Mouse (Mus musculus) 3T3-L1 (cell line): ENCODE data around the gene Igfbp3.

Experiments used
- DNase-seq: peaks from one replicate; pipeline ENCODE4 v3.0.0-alpha.2; 2015; ENCODE audit warnings: low read depth, low spot score

Gene Igfbp3

DNA sequence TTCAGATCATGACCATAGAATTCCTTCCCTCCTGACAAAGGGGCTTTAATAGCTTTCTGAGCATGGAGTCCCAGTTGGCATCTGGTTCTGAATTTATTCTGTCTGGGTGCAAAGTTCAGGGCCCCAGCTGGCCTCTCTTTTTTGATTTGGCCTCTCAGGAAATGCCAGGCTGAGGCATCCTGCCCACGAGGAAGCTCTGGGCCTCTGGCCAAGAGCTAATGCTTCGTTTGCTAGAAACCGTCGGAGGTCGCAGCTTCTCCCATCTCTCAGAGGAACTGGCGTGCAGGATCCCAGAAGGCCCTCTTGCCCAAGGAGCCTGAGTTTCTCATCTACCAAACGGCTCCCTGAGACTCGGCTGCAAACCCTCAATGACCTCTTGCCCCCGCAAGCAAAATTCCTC, 2.5 kb downstream of the Igfbp3 start:
- DNase-seq, result peak; percentile 33

- DNase-seq, result peak; percentile 81
These were observed 3.4 kb downstream of the Igfbp3 start for GRCm38 (mm10) chr11:7210343-7210742.

GRCm38 (mm10) chr11:7203846-7204245, 9.9 kb downstream of the Igfbp3 start:
- no peak for DNase-seq

GRCm38 (mm10) chr11:7202206-7202605, 11.5 kb downstream of the Igfbp3 start:
- no peak for DNase-seq

GRCm38 (mm10) chr11:7200393-7200783, 13.3 kb downstream of the Igfbp3 start:
- no peak for DNase-seq

DNA sequence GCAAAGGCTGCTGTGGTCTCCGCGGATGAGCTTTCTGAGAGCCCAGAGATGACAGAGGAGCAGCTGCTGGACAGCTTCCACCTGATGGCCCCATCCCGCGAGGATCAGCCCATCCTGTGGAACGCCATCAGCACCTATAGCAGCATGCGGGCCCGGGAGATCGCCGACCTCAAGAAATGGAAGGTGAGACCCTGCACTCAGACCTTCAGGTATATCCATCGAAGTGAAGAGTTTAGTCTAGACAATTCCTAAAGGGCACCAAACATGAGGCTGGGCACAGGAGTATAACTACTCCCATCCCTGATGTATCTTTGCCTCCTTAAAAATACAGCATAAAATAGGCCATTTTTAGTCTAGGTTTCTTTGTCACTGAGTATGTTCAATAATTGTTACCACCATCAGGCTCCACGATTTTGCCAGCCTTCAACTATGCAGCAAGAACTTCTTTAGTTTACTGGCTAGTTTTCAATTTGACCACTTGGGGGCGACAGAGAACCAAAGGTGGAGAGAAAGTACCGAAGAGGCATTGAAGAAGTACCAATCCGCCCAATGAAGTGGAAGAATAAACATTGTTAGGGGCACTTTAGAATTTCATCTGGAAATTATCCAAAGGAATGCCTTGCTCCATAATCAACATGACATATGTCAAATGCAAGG, 13.9 kb downstream of the Igfbp3 start:
- peak; percentile 85 for DNase-seq

DNA sequence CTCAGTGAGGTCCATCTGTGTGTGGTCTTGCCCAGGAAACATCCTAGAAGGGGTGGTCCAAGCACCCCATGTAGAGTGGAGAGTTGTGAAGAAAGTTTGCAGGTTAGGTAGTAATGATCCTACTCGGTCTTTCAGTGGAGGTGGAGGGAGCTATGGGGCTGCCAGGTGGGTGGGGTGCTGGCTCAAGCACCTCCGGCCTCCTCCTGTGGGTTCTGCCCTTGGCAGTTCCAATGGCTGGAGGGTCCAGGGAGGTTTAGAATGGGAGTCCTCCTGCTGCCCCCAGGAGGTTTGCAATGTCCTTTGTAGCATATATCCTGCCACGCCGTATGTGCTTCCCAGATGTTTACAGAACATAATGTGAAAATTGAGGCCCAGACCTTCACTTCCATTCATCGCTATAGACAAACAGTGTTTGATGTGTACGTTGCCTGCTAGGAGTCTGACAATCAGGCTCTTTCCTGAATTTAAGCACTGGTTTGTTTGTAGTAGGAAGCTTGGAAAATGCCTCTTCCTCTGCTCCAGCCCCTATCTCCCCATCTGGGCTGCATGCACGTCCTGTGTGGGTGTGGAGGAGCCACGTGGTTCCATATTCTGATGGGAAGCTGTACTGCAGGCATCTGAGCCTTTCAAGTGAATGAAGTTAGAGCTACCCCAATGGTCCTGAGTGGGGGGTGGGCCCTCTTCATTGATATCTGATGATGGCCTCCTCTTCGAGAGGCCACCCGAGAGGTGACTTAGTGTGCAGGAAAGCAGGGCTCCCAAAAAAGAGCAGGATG, 15.1 kb downstream of the Igfbp3 start:
- DNase-seq, result no peak

DNA sequence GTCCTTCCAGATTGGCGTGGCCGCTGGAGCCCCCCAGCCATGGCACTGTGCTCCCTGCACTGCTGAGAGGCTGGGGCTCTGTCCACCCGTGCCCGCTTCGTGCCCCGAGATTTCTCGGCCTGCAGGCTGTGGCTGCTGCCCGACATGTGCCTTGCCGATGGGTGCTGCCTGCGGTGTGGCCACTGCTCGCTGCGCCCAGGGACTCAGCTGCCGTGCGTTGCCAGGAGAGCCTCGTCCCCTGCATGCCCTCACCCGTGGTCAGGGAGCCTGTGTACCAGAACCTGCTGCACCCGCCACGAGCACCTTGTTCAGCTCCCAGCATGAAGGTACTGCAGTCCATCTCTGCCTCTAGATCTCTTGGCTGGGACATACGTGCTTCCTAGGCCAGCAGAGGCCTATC, 15.7 kb downstream of the Igfbp3 start:
- DNase-seq, result no peak

- no peak for DNase-seq
These were observed 16.2 kb downstream of the Igfbp3 start, which contains the start of gene Igfbp1 for GRCm38 (mm10) chr11:7197491-7197941. Gene Igfbp1, plus strand, starts transcription at chr11:7197782.

- peak; percentile 29 for DNase-seq
These were observed 18.4 kb downstream of the Igfbp3 start for GRCm38 (mm10) chr11:7195312-7195685.

- DNase-seq, result peak; percentile 12
These were observed 19.1 kb downstream of the Igfbp3 start for GRCm38 (mm10) chr11:7194432-7195311.

- DNase-seq, result no peak
These were observed 20.6 kb downstream of the Igfbp3 start for GRCm38 (mm10) chr11:7193134-7193533.

DNA sequence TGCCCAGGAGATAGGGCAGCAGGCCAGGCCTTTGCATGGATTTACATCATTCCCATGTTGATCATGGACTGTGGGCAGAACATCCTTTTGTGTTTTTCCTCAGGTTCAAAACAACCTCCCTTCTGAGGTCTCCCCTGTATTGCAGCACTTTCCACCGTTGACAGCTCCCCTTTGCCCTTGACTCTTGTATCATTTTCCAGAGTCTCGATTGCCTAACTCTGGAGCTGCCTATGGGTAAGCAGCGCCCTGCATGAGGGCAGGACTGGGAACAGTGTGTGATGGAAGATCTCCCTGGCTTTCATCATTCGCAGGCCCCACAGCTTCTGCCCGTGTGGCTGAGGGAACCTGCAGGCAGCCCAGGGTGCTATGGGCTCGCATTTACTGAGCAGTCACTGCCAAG, 21.0 kb downstream of the Igfbp3 start:
- no peak for DNase-seq

DNA sequence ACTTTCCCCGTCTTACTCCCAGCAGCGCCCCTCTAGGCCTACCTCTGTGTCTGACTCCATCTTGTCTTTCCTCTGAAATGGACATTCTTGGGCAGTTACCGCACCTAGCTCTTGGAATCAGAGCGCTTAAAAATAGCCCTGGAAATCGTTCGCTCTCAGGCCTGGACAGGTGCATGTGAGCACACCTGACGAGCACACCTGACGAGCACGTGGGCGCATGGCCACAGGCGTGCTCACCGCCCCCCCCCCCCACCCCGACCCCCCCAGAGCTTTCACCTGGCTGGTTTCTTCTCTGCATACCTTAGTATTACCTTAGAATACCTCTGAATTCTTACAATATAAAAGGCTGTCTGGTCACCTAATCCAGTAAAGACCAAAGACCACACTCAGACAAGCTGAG, 25.3 kb downstream of the Igfbp3 start, which contains the start of gene Gm11985:
TSS of gene Gm11985 (minus strand) at position 101 of the 400 bp plus-strand sequence.
- no peak for DNase-seq

- DNase-seq, result no peak
These were observed 26.3 kb downstream of the Igfbp3 start for GRCm38 (mm10) chr11:7187472-7187871.

GRCm38 (mm10) chr11:7184420-7184819, 29.3 kb downstream of the Igfbp3 start:
- no peak for DNase-seq

DNA sequence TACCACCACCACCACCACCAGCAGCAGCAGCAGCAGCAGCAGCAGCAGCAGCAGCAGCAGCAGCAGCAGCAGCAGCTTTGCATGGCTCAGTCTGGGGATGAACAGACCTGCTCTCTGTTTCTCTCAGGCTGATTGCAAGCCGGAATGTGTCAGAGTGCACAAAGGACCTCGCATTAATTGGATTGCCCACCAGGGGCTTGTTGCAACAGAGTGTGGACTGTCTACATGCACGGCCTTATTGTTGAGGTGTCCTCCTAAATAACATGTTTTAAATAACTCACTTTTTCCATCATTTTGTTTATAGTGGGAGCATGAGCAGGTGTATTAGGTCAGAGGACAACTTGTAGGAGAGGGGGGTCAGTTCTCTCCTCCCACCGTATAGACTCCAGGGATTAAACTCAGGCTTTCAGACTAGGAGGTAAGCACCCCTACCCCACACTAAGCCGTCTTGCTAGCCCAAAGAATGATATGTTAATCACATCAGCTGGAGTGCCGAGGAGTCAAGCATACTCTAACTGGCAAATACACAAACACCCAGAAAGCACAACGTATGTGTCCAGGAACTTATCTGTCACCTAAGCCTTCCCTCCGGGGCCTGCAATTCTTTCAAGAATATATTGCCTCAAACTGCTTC, 31.2 kb downstream of the Igfbp3 start:
- DNase-seq, result no peak

DNA sequence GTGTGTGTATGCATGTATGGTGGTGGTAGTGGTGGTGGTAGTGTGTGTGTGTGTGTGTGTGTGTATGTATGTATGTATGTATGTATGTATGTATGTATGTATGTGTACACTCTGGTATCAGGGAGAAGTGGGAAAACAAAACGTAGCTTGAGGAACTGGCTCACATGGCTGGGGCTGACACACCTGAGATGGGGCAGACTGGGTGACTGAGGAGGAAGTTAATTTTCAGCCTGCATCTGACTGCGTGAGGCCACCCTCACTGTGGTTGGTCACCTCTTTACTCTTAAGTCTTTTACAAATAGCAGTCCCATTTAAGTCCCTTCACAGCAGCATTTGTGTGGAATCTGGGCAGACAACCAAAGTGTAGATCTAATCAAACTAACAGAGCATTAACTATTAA, 34.4 kb downstream of the Igfbp3 start:
- no peak for DNase-seq

DNA sequence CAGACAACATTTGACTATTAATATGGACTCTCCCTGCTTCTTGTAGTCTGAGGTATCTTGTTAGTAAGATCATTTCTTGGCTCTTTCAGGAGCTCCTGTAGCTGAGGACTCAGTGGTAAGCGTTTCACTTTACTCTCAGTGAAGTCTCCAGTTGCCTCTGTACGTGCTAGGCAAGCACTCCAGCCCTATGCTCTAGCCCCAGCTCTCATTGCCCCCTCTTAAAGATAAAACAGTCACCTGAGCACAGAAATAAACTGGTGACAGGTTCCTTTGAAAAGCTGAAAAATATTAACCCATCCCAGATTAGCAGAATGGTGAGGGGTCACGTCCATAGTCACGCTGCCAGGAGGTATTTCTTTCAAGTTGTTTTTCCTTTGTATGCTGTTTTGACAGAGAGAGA, 35.0 kb downstream of the Igfbp3 start:
- DNase-seq, result no peak

- no peak for DNase-seq
These were observed 40.1 kb downstream of the Igfbp3 start for GRCm38 (mm10) chr11:7173664-7174063.

DNA sequence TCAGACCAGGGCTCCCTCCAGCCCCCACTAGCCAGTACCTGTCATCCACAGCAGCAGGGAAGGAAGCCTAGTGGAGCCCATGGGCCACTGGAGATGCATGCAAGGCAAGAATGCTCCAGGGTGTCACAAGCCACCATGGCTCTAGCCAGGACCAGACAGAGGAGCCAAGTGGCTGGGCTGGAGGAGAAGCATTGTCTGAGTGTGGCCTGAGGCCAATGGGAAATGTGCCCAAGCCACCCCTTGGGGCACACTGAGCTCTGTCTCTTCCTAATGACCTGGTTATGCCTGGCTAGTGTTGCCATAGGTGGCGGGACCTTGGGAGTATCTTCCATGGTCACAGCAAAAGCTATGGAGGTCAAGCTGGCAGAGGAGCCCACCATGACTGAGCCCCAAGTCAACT, 44.1 kb downstream of the Igfbp3 start:
- DNase-seq, result no peak

- no peak for DNase-seq
These were observed 49.3 kb downstream of the Igfbp3 start for GRCm38 (mm10) chr11:7164416-7164815.
